Mouse (Mus musculus) liver, embryonic 14.5 days (tissue): ENCODE measurements around the gene Rab7.

Source experiments
- CTCF ChIP-seq: IDR thresholded peaks from 2 replicates; pipeline ENCODE4 v1.5.1; 2016; ENCODE audit warnings: antibody characterized with exemption, low read depth, control low read depth
- EP300 ChIP-seq: IDR thresholded peaks from 2 replicates; pipeline ENCODE4 v1.6.1; 2016; ENCODE audit warnings: antibody characterized with exemption, low read depth

DNA sequence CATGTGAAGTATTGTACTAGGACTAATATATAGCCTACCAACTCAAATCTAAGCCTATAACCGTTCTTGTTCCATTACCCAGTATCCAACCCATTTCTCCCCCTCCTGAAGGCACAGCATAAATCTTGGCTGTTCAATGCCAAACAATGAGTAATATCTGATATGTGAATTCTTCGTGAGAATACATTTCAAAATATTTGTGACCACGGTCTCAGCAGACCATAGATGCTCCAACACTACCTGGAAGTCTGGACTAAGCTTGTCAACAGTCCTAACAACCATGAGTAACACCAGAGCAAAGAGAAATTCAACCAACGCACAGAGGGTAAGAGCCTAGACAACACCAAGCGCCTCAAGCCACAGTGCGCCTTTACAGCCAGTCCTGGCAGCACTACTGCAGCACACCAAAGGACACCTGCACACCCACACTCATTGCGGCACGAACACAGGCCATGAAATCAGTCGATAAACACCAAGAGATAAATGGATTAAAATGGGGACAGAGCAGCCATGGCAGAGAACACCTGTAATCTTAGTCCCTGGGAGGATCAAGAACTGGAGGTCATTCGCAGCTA, 21.7 kb downstream of the Rab7 start:
- no peak for TF ChIP-seq CTCF
- no peak for TF ChIP-seq EP300
